Mouse (Mus musculus) mouse trophoblast stem cell (cell line): ENCODE data around the gene Tnnc2.
"Not testable (repeated sequence)": the region's sequence is repeated elsewhere in the genome, so short reads cannot be mapped to it uniquely, and the experiment has no call there.

Source experiments
- in situ Hi-C, 2 experiments: fragments of 300-500 bp; cut with MseI, MboI; formaldehyde crosslinking; loops; 2 replicates in 1 of 2; 3 replicates in 1 of 2; pipeline ENCODE4 v1.15.1; 2025

The Tnnc2 gene

GRCm38 (mm10) chr2:164779481-164780086 is at the start of gene Tnnc2:
Gene Tnnc2, minus strand, starts transcription at chr2:164779967.
- in situ Hi-C loops: no loop called here

DNA sequence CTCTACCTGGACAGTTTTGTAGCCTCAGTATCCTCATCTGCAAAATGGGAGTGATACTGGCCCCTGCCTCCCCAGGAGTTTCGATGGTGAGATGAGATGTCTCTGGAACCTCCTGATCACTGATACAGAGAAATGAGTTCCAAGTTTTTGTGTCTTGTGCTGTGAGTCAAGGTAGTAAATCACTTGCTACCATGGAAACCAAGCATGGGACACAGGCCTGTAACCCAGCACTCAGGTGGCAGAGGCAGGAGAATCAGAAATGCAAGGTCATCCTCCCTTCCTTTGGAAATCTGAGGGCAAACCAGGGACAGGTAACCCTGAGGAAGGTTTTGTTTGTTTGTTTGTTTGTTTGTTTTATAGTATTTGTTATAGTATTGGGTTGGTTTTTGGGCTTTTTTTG is 49.3 kb upstream of the Tnnc2 start:
- in situ Hi-C loops: no loop called here

- in situ Hi-C loops: no loop called here
Observed at GRCm38 (mm10) chr2:164828437-164828836, 48.7 kb upstream of the Tnnc2 start, which contains the start of gene Spata25. Gene Spata25, minus strand, starts transcription at chr2:164828537.

DNA sequence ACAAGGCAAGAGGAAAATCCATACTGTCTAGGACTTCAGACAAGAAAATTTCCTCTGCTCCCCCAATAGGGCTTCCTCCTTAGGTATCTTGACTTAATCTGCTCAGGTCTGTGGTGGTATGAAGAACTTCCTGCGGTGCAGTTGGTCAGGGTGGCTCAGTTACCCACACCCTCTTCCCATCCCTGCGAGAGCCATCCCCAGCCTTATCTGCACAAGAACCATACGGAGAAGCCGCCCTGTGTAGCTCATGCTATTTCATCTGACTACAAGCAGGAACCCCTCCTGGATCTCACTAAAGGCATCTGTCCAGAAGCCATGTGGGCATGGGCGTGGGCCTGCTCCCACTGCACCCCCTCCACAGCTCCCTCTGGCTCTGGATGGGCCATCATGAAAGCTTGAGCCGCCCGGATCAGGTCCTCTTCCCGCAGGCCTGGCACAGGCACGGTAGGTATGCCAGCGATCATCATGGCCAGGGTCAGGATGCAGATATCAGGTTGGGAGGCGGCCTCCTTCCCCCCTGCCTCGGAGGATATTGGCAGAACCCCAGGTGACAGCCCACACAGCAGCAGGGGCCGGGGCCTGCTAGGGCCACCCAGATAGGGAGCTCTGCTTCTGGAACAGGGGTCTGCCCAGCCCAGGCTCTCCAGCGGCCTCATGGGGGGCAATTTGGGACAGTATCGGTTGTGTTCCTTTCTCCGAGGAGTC is 47.5 kb upstream of the Tnnc2 start:
- in situ Hi-C loops: no loop called here

- in situ Hi-C loops: no loop called here
Observed at GRCm38 (mm10) chr2:164825521-164825920, 45.8 kb upstream of the Tnnc2 start.

DNA sequence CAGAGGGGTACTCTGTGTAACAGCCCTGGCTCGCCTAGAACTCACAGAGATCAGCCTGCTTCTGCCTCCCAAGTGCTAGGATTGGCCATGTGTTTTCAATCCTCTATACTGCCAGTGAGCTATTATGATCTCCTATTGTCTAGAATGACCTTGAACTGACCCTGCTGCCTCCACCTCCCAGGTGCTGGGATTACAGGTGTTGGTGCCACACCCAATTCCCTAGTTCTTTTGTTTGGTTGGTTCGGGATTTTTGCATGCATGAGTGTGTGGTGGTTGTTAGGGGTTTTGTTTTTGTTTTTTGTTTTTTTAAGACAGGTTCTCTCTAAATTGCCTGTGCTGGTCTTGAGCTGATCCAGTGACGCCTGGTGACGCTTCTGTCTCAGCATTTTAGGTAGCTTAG is 44.2 kb upstream of the Tnnc2 start:
- in situ Hi-C loops: no loop called here

GRCm38 (mm10) chr2:164823181-164823585 is 43.4 kb upstream of the Tnnc2 start:
- in situ Hi-C loops: no loop called here

GRCm38 (mm10) chr2:164822636-164823165 is 42.9 kb upstream of the Tnnc2 start, which contains the start of gene Zswim1:
Gene Zswim1, plus strand, starts transcription at chr2:164822686.
- in situ Hi-C loops: no loop called here

GRCm38 (mm10) chr2:164821060-164821459 is 41.3 kb upstream of the Tnnc2 start:
- in situ Hi-C loops: no loop called here

GRCm38 (mm10) chr2:164817703-164818102 is 37.9 kb upstream of the Tnnc2 start:
- in situ Hi-C loops: no loop called here

GRCm38 (mm10) chr2:164817206-164817605 is 37.4 kb upstream of the Tnnc2 start:
- in situ Hi-C loops: no loop called here

DNA sequence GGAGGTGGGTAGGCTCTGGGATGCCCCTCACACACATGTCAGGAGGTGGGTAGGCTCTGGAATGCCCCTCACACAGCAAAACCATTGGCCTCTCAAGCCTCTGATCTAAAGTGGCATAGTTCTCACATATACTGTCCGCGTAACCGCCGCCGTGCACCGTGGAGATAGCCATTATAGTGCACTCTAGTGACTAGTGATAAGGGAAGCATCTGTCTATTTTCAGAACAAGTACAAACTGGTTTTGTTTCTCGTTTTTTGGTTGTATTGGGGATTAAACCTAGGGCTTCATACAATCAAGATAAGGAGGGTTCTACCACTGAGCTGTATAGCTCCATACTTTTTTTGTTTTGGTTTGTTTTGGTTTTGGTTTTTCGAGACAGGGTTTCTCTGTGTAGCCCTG is 36.1 kb upstream of the Tnnc2 start:
- in situ Hi-C loops: no loop called here

- in situ Hi-C loops: no loop called here
Observed at GRCm38 (mm10) chr2:164815348-164815747, 35.6 kb upstream of the Tnnc2 start.

GRCm38 (mm10) chr2:164813557-164813956 is 33.8 kb upstream of the Tnnc2 start:
- in situ Hi-C loops: no loop called here

DNA sequence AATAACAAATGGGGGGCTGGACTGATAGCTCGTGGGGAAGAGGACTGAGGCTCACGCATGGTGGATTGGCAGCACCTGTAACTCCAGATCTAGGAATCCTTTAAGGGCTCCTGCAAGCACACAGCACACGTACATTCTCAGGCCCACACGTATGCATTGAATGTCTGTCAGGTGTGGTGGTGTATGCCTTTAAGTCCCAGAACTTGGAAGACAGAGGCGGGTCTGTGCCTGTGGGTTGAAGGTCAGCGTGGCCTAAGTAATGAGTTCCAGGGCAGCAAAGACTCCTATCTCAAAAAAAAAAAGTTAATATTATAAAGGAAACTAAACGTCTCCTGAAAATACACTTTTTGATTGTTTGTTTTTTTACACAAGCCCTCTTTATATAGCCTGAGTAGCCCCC is 26.8 kb upstream of the Tnnc2 start:
- in situ Hi-C loops: no loop called here

DNA sequence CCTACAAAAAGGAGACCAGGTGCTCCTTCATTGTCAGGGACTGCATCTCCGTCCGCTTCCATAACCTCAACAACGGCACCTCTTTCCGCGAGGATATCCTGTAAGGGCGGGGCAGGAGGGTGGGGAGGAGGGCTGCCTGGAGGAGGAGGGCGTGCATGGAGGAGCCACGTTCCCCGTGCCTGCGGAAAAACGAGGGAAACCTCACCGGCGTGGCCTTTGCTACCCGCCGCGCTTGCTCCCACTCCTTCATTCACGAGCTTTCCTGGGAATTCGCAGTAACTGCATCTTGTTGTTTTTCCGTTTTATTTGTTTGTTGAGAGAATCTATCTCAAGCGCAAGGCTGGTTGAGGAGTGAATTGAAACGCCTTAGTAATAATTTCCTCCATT is 25.6 kb upstream of the Tnnc2 start:
- in situ Hi-C loops: no loop called here

DNA sequence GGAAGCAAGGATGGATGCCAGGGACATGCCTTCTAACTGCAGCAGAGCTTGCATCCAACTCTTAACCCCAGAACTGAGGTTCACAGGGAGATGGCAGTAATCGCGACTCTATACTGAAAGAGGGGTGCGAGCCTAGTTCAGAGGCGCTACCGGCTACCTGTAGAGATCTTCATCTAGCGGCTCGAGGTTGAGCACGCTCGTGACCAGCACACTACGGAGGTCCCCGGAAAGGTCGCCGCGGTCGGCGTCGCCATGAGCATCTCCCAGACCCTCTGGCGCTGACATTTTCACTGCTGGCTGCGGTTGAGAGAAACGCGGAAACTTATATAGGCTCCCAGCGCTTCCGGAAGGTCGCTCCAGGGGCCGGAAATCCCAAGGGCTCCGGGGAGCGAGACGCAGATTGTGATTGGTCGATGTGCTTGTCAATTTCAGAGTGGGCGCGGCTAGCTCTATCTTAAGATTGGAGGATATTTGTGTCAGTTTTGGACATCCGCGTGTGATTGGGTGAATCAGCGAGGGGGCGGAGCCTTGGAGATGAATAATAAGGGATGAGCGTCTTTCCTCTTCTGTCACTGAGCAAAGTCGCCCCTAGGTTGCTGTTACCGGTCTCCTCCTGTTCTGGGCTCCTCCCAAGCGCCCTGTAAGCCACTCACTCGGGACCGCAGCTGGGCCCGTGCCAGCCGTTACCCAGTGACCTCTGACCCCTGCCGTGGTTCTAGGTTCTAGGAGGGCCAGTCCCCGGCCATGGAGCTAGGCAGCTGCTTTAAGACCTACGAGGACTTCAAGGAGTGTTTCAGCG is 25.0 kb upstream of the Tnnc2 start, which contains the start of the genes Acot8 and Zswim3:
Acot8 (minus strand) TSS at position 350 of the 799 bp plus-strand sequence.
Zswim3 (plus strand) TSS at position 566 of the 799 bp plus-strand sequence.
- in situ Hi-C loops: no loop called here

- in situ Hi-C loops: no loop called here
Observed at GRCm38 (mm10) chr2:164803921-164804313, 24.1 kb upstream of the Tnnc2 start.

DNA sequence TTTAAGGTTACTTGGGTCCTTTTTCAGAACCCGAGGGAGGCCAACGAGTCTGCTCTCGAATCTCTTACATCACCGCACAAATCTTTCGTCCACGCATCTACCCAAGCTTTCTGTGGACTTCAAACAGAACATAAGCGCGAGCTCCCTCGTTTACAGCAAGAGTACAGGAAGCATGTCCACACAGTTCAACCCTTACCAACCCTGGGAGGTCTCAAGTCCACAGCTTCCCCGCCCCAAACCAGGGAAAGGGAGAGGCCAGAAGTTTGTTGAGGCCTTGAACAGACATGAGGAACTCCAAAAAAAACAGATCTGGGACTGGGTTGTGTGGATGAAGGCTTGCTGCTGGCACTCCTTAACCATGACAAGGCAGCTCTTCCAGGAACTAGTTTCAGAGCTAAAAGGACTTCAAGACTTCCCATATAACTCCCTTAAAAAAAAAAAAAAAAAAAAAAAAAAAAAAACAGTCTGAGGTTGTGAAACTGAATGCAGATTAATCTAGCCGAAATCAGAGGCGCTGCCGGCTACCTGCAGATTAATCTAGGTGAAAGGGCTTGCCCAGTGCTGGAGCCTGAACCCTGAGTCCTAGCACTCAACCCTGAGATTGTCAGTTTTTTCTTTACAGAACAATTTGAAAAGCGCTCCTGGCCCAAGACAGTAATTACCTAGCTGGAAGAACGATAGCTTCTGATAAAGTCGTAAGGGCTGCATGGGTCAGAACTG is 23.6 kb upstream of the Tnnc2 start:
- in situ Hi-C loops: no loop called here

DNA sequence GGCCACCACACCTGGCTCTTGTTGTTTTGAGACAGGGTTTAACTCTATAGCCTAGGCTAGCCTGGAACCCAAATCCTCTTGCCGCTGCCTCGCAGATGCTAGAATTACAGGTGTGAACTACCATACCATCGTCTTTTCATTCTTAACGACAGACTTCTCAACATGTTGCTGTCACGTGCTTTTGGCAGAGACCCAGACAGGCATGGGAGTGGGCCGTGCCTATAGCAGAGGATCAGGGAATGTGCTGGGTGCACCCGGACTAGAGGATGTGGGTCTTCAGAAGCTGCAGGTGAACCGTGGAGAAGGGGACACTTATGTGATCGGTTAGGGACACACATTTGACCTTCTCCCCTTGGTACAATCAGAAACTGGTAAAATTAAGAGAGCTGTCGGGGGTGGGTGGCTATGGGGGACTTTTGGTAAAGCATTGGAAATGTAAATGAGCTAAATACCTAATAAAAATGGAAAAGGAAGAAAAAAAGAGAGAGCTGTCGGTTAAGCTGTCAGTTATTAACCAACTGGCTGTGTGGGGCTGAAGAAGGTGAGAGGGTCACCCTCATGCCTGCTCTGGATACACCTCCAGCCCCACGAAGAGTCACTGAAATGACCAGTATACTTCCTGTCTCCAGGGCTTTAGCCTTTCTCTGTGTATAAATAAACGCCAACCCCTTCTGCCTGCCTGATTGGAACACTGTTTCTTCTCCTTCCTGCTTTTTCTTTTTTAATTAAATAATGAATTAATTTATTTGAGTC is 20.7 kb upstream of the Tnnc2 start:
- in situ Hi-C loops: no loop called here

DNA sequence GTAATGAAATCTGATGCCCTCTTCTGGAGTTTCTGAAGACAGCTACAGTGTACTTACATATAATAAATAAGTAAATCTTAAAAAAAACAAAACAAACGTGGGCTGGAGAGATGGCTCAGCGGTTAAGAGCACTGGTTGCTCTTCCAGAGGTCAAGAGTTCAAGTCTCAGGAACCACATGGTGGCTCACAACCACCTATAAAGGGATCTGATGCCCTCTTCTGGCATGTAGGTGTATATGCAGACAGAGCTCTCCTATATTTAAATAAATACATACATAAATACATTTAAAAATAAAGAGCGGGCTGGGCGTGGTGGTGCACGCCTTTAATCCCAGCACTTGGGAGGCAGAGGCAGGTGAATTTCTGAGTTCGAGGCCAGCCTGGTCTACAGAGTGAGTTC is 18.8 kb upstream of the Tnnc2 start:
- in situ Hi-C loops: not testable (repeated sequence)
